Mouse (Mus musculus) C2C12 (cell line): ENCODE results near the gene Olfr635.

ENCODE experiments used
- CEBPB ChIP-seq: IDR thresholded peaks from one replicate; pipeline ENCODE4 v1.6.1; 2011; ENCODE audit warnings: low read depth, mild to moderate bottlenecking, control low read depth, moderate library complexity
- CTCF ChIP-seq: IDR thresholded peaks from one replicate; pipeline ENCODE4 v1.5.1; 2011; ENCODE audit not compliant: control insufficient read depth, insufficient read depth, insufficient read length
- FOSL1 ChIP-seq: IDR thresholded peaks from one replicate; pipeline ENCODE4 v1.8.0; 2011; ENCODE audit warnings: mild to moderate bottlenecking, low read length; ENCODE audit not compliant: poor library complexity, insufficient read depth, severe bottlenecking
- MAX ChIP-seq: IDR thresholded peaks from one replicate; pipeline ENCODE4 v1.6.1; 2011; ENCODE audit warnings: mild to moderate bottlenecking, control low read depth
- MYOD1 ChIP-seq: IDR thresholded peaks from one replicate; pipeline ENCODE4 v1.6.1; 2011; ENCODE audit warnings: low read depth; ENCODE audit not compliant: control insufficient read depth, insufficient read length
- MYOG ChIP-seq: IDR thresholded peaks from one replicate; pipeline ENCODE4 v1.6.1; 2011; ENCODE audit not compliant: control insufficient read depth, insufficient read length; ENCODE audit errors: extremely low read depth
- USF1 ChIP-seq: IDR thresholded peaks from one replicate; pipeline ENCODE4 v1.6.1; 2011; ENCODE audit warnings: low read depth, mild to moderate bottlenecking, control low read depth, moderate library complexity

GRCm38 (mm10) chr7:104021651-104022050 lies 50.7 kb downstream of the Olfr635 start:
- TF ChIP-seq USF1: no peak
- no peak for TF ChIP-seq MYOD1
- no peak for TF ChIP-seq CTCF
- no peak for TF ChIP-seq FOSL1
- TF ChIP-seq MYOG: no peak
- no peak for TF ChIP-seq MAX
- TF ChIP-seq CEBPB: no peak
